ENCODE assay signal across 19 mouse cellular contexts in the genomic region with DNA sequence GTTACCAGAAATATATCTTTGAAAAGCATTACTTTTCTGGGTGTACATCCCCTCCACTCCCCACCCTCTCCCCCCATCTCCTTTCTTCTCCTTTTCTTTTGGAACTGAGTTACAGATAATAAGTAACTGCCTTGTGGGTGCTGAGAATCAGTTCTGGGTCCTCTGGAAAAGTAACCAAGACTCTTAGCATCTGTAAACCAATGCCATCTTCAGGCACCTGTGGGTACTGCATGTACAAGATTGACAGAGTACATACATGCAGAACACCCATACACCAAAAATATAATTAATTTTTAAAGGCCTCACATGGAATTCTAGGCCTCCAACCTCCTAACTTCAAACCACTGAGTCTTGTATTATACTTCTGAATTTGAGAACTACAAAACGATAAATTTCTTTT.
DNase-seq lines count a peak whose midpoint lies in the region; TF ChIP-seq lines count a peak whose summit lies in the region.
"Had no signal": no experiment of that assay in that cellular context is flagged by ENCODE, and none has a peak within 500 bp of the region (broad histone marks: within the 10 kb centered on the region; RNA-seq: fewer than 3 reads in every experiment).

No protein-coding gene starts in this region.

- TF ChIP-seq CTCF in E14TG2a.4 (conservative IDR thresholded peaks at IDR 0.05; ENCODE audit: low read length): peak; percentile 62

- no peaks in the 10 kb centered on the region for H3K36me3 ChIP-seq in E14TG2a.4 (ENCODE audit: insufficient read depth, low read length)
- no peaks in the 10 kb centered on the region for H3K36me3 ChIP-seq in splenic B cell, adult 2 months (ENCODE audit: control insufficient read depth, insufficient read depth, low read length, poor library complexity, severe bottlenecking)
- H3K36me3 ChIP-seq: hindbrain, embryonic 12.5 days had no signal

- H3K4me3 ChIP-seq in E14TG2a.4 (replicated peaks; ENCODE audit: low read length): no peak overlapping the region
- H3K4me3 ChIP-seq: forebrain, embryonic 13.5 days; hindbrain, embryonic 12.5 days had no signal

- intact Hi-C loops in gastrocnemius, postnatal 14 days (cut with DNase I; ENCODE audit: low total_unique reads): no loop called here

- H3K9me3 ChIP-seq in E14TG2a.4 (ENCODE audit: low read length): no peaks in the 10 kb centered on the region
- H3K9me3 ChIP-seq: forebrain, embryonic 13.5 days; hindbrain, embryonic 12.5 days had no signal

- DNase-seq in embryo, embryonic 10 days (ENCODE audit: low spot score): peak; percentile 7
- no peak for DNase-seq in embryo, embryonic 9.5 days (ENCODE audit: extremely low spot score)
- peak; percentile 3 for DNase-seq in NIH3T3 (ENCODE audit: low read depth)
- DNase-seq in splenic B cell, adult 2 months (ENCODE audit: low read depth, low spot score): peak; percentile 63
- no peak for DNase-seq in urinary bladder, postnatal 4 days (ENCODE audit: low spot score in 2 of 2)
- DNase-seq in yolk sac, embryonic 10.5 days (ENCODE audit: low spot score): no peak
- no peak for DNase-seq in gastrocnemius, postnatal 14 days
- DNase-seq: adrenal gland, adult 2 months; adrenal gland, postnatal 25 days; cerebellum, adult 2 months; cerebellum, postnatal 10 days; embryo, embryonic 11 days; forebrain, postnatal 0 days; gastrocnemius, postnatal 25 days; heart, postnatal 10 days; heart, postnatal 4 days had no signal

- H3K4me1 ChIP-seq in E14TG2a.4 (replicated peaks; ENCODE audit: low read depth, low read length): no peaks in the 10 kb centered on the region
- H3K4me1 ChIP-seq: forebrain, embryonic 13.5 days; hindbrain, embryonic 12.5 days had no signal

- no peaks in the 10 kb centered on the region for H3K27me3 ChIP-seq in E14TG2a.4 (ENCODE audit: insufficient read depth, low read length)
- H3K27me3 ChIP-seq in splenic B cell, adult 2 months (ENCODE audit: control insufficient read depth, insufficient read depth, low read length, poor library complexity, severe bottlenecking): no peaks in the 10 kb centered on the region
- H3K27me3 ChIP-seq: forebrain, embryonic 13.5 days; hindbrain, embryonic 12.5 days had no signal

Comparison
In these comparisons a context has a peak if more than half of its experiments do, and no peak if none do; other contexts are left out.
1. DNase-seq: peak in embryo, embryonic 10 days (single experiment), NIH3T3 (single experiment) and splenic B cell, adult 2 months (single experiment); none in embryo, embryonic 9.5 days (single experiment), urinary bladder, postnatal 4 days (0 of 2), yolk sac, embryonic 10.5 days (single experiment) and gastrocnemius, postnatal 14 days (single experiment).